Mouse (Mus musculus) cerebellum, adult 2 months (tissue): ENCODE results near the gene Spint2.

Source experiments
- CTCF ChIP-seq: fragments of 200-500 bp; IDR thresholded peaks from 2 replicates; pipeline ENCODE4 v1.5.1; 2011; ENCODE audit warnings: low read depth, mild to moderate bottlenecking, control low read depth, low read length, moderate library complexity, borderline replicate concordance; ENCODE audit not compliant: insufficient read depth
- POLR2A ChIP-seq: fragments of 200-500 bp; IDR thresholded peaks from 2 replicates; pipeline ENCODE4 v1.6.1; 2011; ENCODE audit warnings: low read length, control low read depth, borderline replicate concordance; ENCODE audit not compliant: insufficient read depth

GRCm38 (mm10) chr7:29247314-29247700, 34.4 kb downstream of the Spint2 start:
- TF ChIP-seq CTCF (peak; percentile 82), POLR2A (no peak)
